Mouse (Mus musculus) frontal cortex, postnatal 25 days (tissue): Measurements from ENCODE around the gene Olfr1102.

Experiments used
- DNase-seq, 2 experiments: peaks; one replicate each; pipeline ENCODE4 v3.0.0; 2022; ENCODE audit warnings: low spot score in 2 of 2

Gene Olfr1102

DNA sequence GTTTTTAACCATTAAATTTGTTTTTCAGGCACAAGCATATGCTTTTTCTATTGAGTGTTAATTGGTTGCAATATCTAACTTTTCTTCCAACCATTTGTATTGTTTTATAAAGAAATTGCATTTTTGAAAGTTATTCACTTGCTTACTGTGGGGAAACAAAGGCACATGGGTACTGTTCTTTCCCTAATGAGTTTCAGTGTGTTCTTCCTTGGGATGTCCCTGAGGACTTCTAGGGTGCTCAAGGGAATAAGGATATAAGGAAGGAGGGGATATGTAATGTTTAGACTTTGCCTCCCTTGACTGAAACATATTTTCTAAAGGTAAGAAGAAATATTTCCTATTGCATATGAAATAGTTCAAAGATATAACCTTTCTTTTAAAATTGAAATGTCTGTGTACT is at the start of gene Olfr1102:
Gene Olfr1102 (plus strand): TSS at position 301 of the 400 bp plus-strand sequence.
- DNase-seq: no peak

DNA sequence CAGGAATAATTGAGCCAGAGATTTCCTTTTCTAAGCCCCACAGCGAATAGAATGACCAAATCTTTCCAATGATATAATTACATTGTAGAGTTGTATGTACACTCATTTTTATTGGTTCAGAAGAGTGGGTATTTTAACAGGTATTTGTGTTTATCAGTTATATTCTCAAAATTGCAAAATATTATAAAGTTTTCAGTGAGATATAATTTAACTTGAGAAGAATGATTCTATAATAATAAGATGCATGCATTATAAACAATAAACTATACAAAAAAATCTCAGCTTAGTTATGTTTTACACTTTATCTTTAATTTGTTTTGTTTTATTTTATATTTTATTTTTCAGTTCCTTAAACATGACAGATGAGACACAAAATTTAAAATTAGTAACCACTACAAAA is 37.6 kb upstream of the Olfr1102 start, which contains the start of gene Olfr1099:
Gene Olfr1099 (minus strand): TSS at position 101 of the 400 bp plus-strand sequence.
- DNase-seq: no peak

DNA sequence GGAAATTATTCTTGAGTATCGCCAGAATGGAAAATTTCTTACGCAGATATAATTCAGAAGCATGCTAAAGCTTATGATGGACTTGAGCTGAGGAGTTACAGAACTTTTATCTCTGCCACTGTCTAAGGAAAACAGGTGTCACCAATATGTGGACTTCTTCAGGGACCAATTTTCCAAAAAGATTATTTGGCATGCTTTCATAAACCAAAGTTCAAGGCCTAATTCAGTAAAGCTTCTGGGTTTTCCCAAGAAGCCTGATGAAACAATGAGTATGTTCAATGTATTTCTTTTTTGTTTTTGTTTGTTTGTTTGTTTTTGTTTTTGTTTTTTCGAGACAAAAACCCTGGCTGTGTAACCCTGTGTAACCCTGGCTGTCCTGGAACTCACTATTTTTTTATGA is 18.3 kb upstream of the Olfr1102 start, which contains the start of gene Olfr1100:
Gene Olfr1100 (minus strand): TSS at position 101 of the 400 bp plus-strand sequence.
- DNase-seq: no peak

DNA sequence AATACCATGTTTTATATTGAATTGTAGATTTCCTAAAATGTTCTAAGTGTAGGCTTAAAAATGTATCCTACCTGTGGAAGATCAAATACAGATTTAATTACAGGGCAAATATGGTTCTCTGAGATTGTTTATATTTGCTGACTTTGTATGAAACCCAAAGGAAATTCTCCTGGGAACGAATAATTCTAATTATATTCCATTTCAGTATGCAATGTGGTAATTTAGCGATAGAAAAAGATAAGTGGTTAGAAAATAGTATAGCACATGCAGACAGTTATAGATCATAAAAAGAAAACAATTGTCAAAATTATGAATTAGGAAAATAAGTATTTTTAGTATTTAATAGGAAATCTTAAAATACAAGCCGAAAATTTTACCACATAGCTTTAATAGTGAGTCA is 7.1 kb upstream of the Olfr1102 start, which contains the start of gene Olfr1101:
Gene Olfr1101 (minus strand): TSS at position 101 of the 400 bp plus-strand sequence.
- DNase-seq: no peak

- no peak for DNase-seq
These were observed 28.8 kb downstream of the Olfr1102 start, which contains the start of gene Olfr1104 for GRCm38 (mm10) chr2:87026980-87027379. TSS of gene Olfr1104 (minus strand) at chr2:87027080.

GRCm38 (mm10) chr2:87036431-87036830 is 38.2 kb downstream of the Olfr1102 start, which contains the start of gene Olfr1105:
TSS of gene Olfr1105 (minus strand) at chr2:87036531.
- DNase-seq: no peak

- no peak for DNase-seq
These were observed 54.0 kb downstream of the Olfr1102 start, which contains the start of gene Olfr1106 for GRCm38 (mm10) chr2:87052173-87052572. TSS of gene Olfr1106 (minus strand) at chr2:87052273.
